In the genomic region with DNA sequence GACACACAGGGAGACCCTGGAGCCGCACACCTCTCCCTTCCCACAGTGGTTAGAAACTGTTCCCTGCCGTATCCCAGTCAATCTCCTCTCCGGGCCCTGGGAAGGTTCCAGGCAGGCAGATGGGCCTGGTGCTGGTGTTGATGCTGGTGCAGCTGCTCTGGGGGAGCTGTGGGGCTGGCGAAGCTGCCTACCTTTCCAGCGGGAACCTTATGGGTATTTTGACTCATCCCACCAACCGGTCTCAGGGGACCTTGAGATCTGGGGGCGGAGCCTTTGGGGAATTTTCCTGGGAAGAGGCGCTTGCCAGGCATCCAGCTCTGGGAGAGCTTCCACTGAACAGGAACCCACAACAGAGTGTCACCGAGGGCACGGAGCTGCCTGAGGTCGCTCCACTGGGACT, we compare ENCODE assay signal across 13 mouse cellular contexts. TPM values are rescaled to one million over a fixed set of nuclear protein-coding genes. Genes with fewer than 3 reads are reported as not detected.
A peak's percentile ranks its signal among the peaks of the same experiment; 100 is the strongest.
DNase-seq lines count a peak whose midpoint lies in the region.
"Had no signal": no experiment of that assay in that cellular context is flagged by ENCODE, and none has a peak within 500 bp of the region (broad histone marks: within the 10 kb centered on the region; RNA-seq: fewer than 3 reads in every experiment).

No protein-coding gene starts in this region.

- no peaks in the 10 kb centered on the region for H3K36me3 ChIP-seq in limb, embryonic 10.5 days
- H3K36me3 ChIP-seq: forebrain, embryonic 15.5 days; neural tube, embryonic 12.5 days had no signal

- H3K27me3 ChIP-seq in limb, embryonic 10.5 days (ENCODE audit: low read depth, poor library complexity, severe bottlenecking), result peaks cover 34% of the 10 kb centered on the region
- H3K27me3 ChIP-seq: forebrain, embryonic 15.5 days had no signal

- peak overlapping the region; percentile 85 for H3K27ac ChIP-seq in limb, embryonic 10.5 days
- H3K27ac ChIP-seq: liver, embryonic 14.5 days; neural tube, embryonic 12.5 days had no signal

- DNase-seq in cerebellum, postnatal 10 days, result peak; percentile 73 to 77
- DNase-seq in cerebellum, postnatal 25 days, result no peak
- DNase-seq in left cerebral cortex, adult 8-10 months (ENCODE audit: low spot score in 2 of 2), result peak; percentile 48 to 83
- DNase-seq in left cerebral cortex, adult 11 months (ENCODE audit: low spot score), result no peak
- DNase-seq in kidney, adult 8-10 months, result peak; percentile 45 to 47
- DNase-seq in limb, embryonic 10.5 days (ENCODE audit: low spot score), result no peak
- DNase-seq in c-Kit-positive CD71-positive TER-119-positive erythroid progenitor cells, embryonic 14.5 days (ENCODE audit: low spot score), result no peak
- no peak for DNase-seq in thymus, adult 18-20 months

- peaks cover 81% of the 10 kb centered on the region for H3K4me1 ChIP-seq in limb, embryonic 10.5 days

- 80% methylated on average over 11 of the region's 11 CpGs for WGBS in limb, embryonic 10.5 days

- no peak overlapping the region for H3K4me3 ChIP-seq in limb, embryonic 10.5 days
- H3K4me3 ChIP-seq: forebrain, embryonic 15.5 days; neural tube, embryonic 12.5 days had no signal

- H3K9me3 ChIP-seq in limb, embryonic 10.5 days (replicated peaks), result no peaks in the 10 kb centered on the region
- H3K9me3 ChIP-seq: forebrain, embryonic 15.5 days; neural tube, embryonic 12.5 days had no signal

RNA-seq across cellular contexts. Expression of a gene that starts 31.1 kb away (rescaled TPM):
- 10 to 100 TPM; 21.6 to 26.5 (median 24.1) TPM for total RNA-seq in left cerebral cortex, adult 8-10 months (2022)
- polyA plus RNA-seq in limb, embryonic 10.5 days (2016; fragmentation: Nextera tagmentation; extraction: Ambion mirVana), result 2.0 and 2.8 TPM in 2 replicates

RNA-seq across cellular contexts. Expression of a gene that starts 45.3 kb away (rescaled TPM):
- not detected for total RNA-seq in left cerebral cortex, adult 8-10 months (2022)
- not detected in 2 replicates for polyA plus RNA-seq in limb, embryonic 10.5 days (2016; fragmentation: Nextera tagmentation; extraction: Ambion mirVana)
- polyA plus RNA-seq: forebrain, embryonic 15.5 days; heart, postnatal 0 days; intestine, embryonic 16.5 days; liver, embryonic 14.5 days; neural tube, embryonic 12.5 days had no signal

RNA-seq across cellular contexts. Expression of a gene that starts 56.4 kb away (rescaled TPM):
- total RNA-seq in left cerebral cortex, adult 8-10 months (2022), result 10 to 100 TPM; 73.8 to 84.5 (median 76.0) TPM
- 49.4 and 51.5 TPM in 2 replicates for polyA plus RNA-seq in limb, embryonic 10.5 days (2016; fragmentation: Nextera tagmentation; extraction: Ambion mirVana)

RNA-seq across cellular contexts. Expression of a gene that starts 56.6 kb away (rescaled TPM):
- total RNA-seq in left cerebral cortex, adult 8-10 months (2022), result 10 to 100 TPM in 3 of 4 experiments, 1 to 10 TPM in 1; 9.3 to 11.5 (median 10.9) TPM
- 4.0 and 5.7 TPM in 2 replicates for polyA plus RNA-seq in limb, embryonic 10.5 days (2016; fragmentation: Nextera tagmentation; extraction: Ambion mirVana)

Comparison
In these comparisons a context has a peak if more than half of its experiments do, and no peak if none do; other contexts are left out.
1. DNase-seq: peak in cerebellum, postnatal 10 days (2 of 2), left cerebral cortex, adult 8-10 months (2 of 2) and kidney, adult 8-10 months (2 of 2); none in cerebellum, postnatal 25 days (0 of 2), left cerebral cortex, adult 11 months (single experiment), limb, embryonic 10.5 days (single experiment), c-Kit-positive CD71-positive TER-119-positive erythroid progenitor cells, embryonic 14.5 days (single experiment) and thymus, adult 18-20 months (0 of 2).